Mouse (Mus musculus): Measurements from ENCODE around the gene Ndufv3. TPM values are rescaled to one million over a fixed set of nuclear protein-coding genes. Genes with fewer than 3 reads are reported as not detected.

The Ndufv3 gene
- total and polyA plus RNA-seq, 2 experiments, result 152 to 269 TPM

GRCm38 (mm10) chr17:31499725-31500124 lies 20.2 kb upstream of the Ndufv3 start:
- H3K4me1 ChIP-seq (ENCODE audit: control insufficient read depth, insufficient read depth, low read length), result no peaks in the 10 kb centered on the region
- TF ChIP-seq CTCF (IDR thresholded peaks at IDR 0.05; ENCODE audit: low read depth, low read length) (no peak), POLR2A (IDR thresholded peaks at IDR 0.05; ENCODE audit: extremely low read depth, insufficient read depth, low read length) (no peak)
- DNase-seq (ENCODE audit: extremely low read depth, low read depth, low spot score), result no peak
- H3K79me2 ChIP-seq (ENCODE audit: control insufficient read depth, insufficient read depth, low read length), result no peaks in the 10 kb centered on the region
- H3K27ac ChIP-seq (replicated peaks; ENCODE audit: insufficient read depth, low read depth, low read length), result no peak overlapping the region
- H3K27me3 ChIP-seq (ENCODE audit: control insufficient read depth, insufficient read depth, low read length), result no peaks in the 10 kb centered on the region
- no peak overlapping the region for H3K9ac ChIP-seq (ENCODE audit: low read depth, low read length)
- 96% methylated on average over 12 of the region's 12 CpGs for WGBS
- H3K4me3 ChIP-seq (ENCODE audit: insufficient read depth, low read depth, low read length), result no peak overlapping the region
- H3K36me3 ChIP-seq (ENCODE audit: control insufficient read depth, insufficient read depth, low read length), result peaks cover 4% of the 10 kb centered on the region

DNA sequence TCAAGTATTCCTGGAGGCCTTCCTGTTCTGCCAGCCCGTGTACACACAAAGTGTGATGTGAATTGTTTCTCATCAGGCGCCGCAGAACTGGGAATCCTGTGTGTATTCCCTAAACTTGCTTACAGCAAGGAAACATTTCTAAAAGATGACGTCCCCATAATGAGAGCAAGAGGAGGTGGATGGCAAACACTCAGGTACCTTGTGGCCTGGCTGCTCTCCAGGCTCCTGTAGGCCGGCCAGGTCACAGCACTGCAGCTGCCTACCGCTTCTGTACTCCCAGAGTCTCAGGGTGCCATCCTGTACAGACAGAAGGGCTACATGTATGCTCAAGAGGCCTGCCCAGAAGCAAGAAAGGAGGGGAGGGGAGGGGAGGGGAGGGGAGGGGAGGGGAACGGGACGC lies 19.5 kb upstream of the Ndufv3 start:
- Histone ChIP-seq H3K36me3 (ENCODE audit: control insufficient read depth, insufficient read depth, low read length) (peaks cover 4% of the 10 kb centered on the region), H3K9ac (ENCODE audit: low read depth, low read length) (no peak overlapping the region), H3K27me3 (ENCODE audit: control insufficient read depth, insufficient read depth, low read length) (no peaks in the 10 kb centered on the region), H3K4me3 (ENCODE audit: insufficient read depth, low read depth, low read length) (no peak overlapping the region), H3K27ac (replicated peaks; ENCODE audit: insufficient read depth, low read depth, low read length) (no peak overlapping the region), H3K79me2 (ENCODE audit: control insufficient read depth, insufficient read depth, low read length) (no peaks in the 10 kb centered on the region), H3K4me1 (ENCODE audit: control insufficient read depth, insufficient read depth, low read length) (no peaks in the 10 kb centered on the region)
- no peak for DNase-seq (ENCODE audit: extremely low read depth, low read depth, low spot score)
- TF ChIP-seq POLR2A (IDR thresholded peaks at IDR 0.05; ENCODE audit: extremely low read depth, insufficient read depth, low read length), result no peak
- no peak for TF ChIP-seq CTCF (IDR thresholded peaks at IDR 0.05; ENCODE audit: low read depth, low read length)
- WGBS, result 75% methylated on average over 8 of the region's 8 CpGs

- WGBS, result 87% methylated on average over 3 of the region's 3 CpGs
- Histone ChIP-seq H3K9ac (ENCODE audit: low read depth, low read length) (no peak overlapping the region), H3K27me3 (ENCODE audit: control insufficient read depth, insufficient read depth, low read length) (no peaks in the 10 kb centered on the region), H3K79me2 (ENCODE audit: control insufficient read depth, insufficient read depth, low read length) (no peaks in the 10 kb centered on the region), H3K4me1 (ENCODE audit: control insufficient read depth, insufficient read depth, low read length) (no peaks in the 10 kb centered on the region), H3K4me3 (ENCODE audit: insufficient read depth, low read depth, low read length) (no peak overlapping the region), H3K27ac (replicated peaks; ENCODE audit: insufficient read depth, low read depth, low read length) (no peak overlapping the region), H3K36me3 (ENCODE audit: control insufficient read depth, insufficient read depth, low read length) (peaks cover 4% of the 10 kb centered on the region)
- TF ChIP-seq CTCF (IDR thresholded peaks at IDR 0.05; ENCODE audit: low read depth, low read length), result no peak
- TF ChIP-seq POLR2A (IDR thresholded peaks at IDR 0.05; ENCODE audit: extremely low read depth, insufficient read depth, low read length), result no peak
- DNase-seq (ENCODE audit: extremely low read depth, low read depth, low spot score), result no peak
These were observed 19.0 kb upstream of the Ndufv3 start for GRCm38 (mm10) chr17:31500908-31501307.

DNA sequence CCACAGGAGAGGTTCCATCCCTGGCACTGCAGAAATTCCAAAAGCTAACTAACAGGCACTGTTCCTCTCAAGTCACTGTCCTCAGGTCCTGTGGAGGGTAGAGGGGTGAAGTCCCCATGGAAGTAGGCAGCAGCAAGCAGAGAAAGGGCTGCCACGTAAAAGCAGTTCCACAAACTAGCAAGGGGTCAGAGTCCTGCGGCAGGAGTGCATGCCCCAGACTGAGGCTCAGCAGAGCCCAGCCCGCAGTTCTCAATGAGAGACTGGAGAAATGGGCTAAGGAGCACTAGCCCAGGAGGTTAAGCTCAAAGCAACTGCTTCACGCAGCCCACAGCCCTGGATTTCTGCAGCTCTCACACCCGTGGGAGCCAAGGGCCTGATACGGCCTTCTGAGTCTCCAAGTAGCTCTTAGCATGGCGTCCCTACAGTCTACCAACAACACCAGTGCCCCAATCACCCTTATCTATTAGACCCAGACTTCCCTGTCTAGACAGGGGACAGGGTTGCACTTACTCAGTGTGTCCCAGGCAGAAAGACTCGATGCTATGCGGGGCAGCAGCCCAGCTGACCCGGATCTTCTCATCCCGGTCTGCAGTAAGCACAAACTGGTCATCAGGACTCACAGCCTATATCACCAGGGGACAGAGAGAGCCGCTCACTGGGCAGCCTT lies 17.5 kb upstream of the Ndufv3 start:
- peaks cover 2% of the 10 kb centered on the region for H3K36me3 ChIP-seq (ENCODE audit: control insufficient read depth, insufficient read depth, low read length)
- no peak overlapping the region for H3K9ac ChIP-seq (ENCODE audit: low read depth, low read length)

GRCm38 (mm10) chr17:31503337-31503736 lies 16.6 kb upstream of the Ndufv3 start:
- 96% methylated on average over 12 of the region's 12 CpGs for WGBS
- H3K36me3 ChIP-seq (ENCODE audit: control insufficient read depth, insufficient read depth, low read length), result peaks cover 2% of the 10 kb centered on the region

More for the DNA sequence above, 17.5 kb upstream of the Ndufv3 start:
- WGBS, result 87% methylated on average over 12 of the region's 12 CpGs
- no peak for DNase-seq (ENCODE audit: extremely low read depth, low read depth, low spot score)
- TF ChIP-seq CTCF (IDR thresholded peaks at IDR 0.05; ENCODE audit: low read depth, low read length) (no peak), POLR2A (IDR thresholded peaks at IDR 0.05; ENCODE audit: extremely low read depth, insufficient read depth, low read length) (no peak)
- H3K79me2 ChIP-seq (ENCODE audit: control insufficient read depth, insufficient read depth, low read length), result no peaks in the 10 kb centered on the region
- H3K4me1 ChIP-seq (ENCODE audit: control insufficient read depth, insufficient read depth, low read length), result peaks cover 4% of the 10 kb centered on the region
- H3K27ac ChIP-seq (replicated peaks; ENCODE audit: insufficient read depth, low read depth, low read length), result no peak overlapping the region
- no peaks in the 10 kb centered on the region for H3K27me3 ChIP-seq (ENCODE audit: control insufficient read depth, insufficient read depth, low read length)
- no peak overlapping the region for H3K4me3 ChIP-seq (ENCODE audit: insufficient read depth, low read depth, low read length)

DNA sequence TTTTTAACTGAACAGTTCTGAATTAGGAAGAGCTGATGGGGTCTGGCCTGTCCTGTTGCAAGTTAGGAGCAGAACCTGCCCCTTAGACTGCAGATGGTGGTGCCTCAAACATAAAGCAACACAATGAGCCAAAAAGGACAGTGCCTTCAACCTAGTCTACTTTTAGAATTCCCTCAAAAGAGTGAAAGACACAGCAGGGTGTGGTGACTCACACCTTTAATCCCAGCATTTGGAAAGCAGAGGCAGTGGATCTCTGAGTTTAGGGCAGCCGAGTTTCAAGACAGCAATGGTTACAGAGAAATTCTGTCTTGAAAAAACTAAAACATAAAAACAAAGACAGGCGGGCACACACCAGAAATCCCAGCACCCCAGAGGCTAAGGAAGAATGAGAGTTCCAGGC lies 16.0 kb upstream of the Ndufv3 start:
- peaks cover 2% of the 10 kb centered on the region; the same call in 1 of the 2 replicates for H3K36me3 ChIP-seq (ENCODE audit: control insufficient read depth, insufficient read depth, low read length)
- H3K27me3 ChIP-seq (ENCODE audit: control insufficient read depth, insufficient read depth, low read length), result no peaks in the 10 kb centered on the region

More at GRCm38 (mm10) chr17:31503337-31503736, 16.6 kb upstream of the Ndufv3 start:
- Histone ChIP-seq H3K27ac (replicated peaks; ENCODE audit: insufficient read depth, low read depth, low read length) (no peak overlapping the region), H3K4me1 (ENCODE audit: control insufficient read depth, insufficient read depth, low read length) (peaks cover 4% of the 10 kb centered on the region), H3K79me2 (ENCODE audit: control insufficient read depth, insufficient read depth, low read length) (no peaks in the 10 kb centered on the region), H3K27me3 (ENCODE audit: control insufficient read depth, insufficient read depth, low read length) (no peaks in the 10 kb centered on the region), H3K9ac (ENCODE audit: low read depth, low read length) (no peak overlapping the region), H3K4me3 (ENCODE audit: insufficient read depth, low read depth, low read length) (no peak overlapping the region)
- DNase-seq (ENCODE audit: extremely low read depth, low read depth, low spot score), result no peak
- no peak for TF ChIP-seq POLR2A (IDR thresholded peaks at IDR 0.05; ENCODE audit: extremely low read depth, insufficient read depth, low read length)

More for the DNA sequence above, 16.0 kb upstream of the Ndufv3 start:
- no peak overlapping the region for H3K9ac ChIP-seq (ENCODE audit: low read depth, low read length)
- no peaks in the 10 kb centered on the region for H3K79me2 ChIP-seq (ENCODE audit: control insufficient read depth, insufficient read depth, low read length)
- WGBS, result 93% methylated on average over 2 of the region's 2 CpGs
- no peak for TF ChIP-seq CTCF (IDR thresholded peaks at IDR 0.05; ENCODE audit: low read depth, low read length)
- no peak for TF ChIP-seq POLR2A (IDR thresholded peaks at IDR 0.05; ENCODE audit: extremely low read depth, insufficient read depth, low read length)
- H3K4me3 ChIP-seq (ENCODE audit: insufficient read depth, low read depth, low read length), result no peak overlapping the region
- no peak for DNase-seq (ENCODE audit: extremely low read depth, low read depth, low spot score)
- no peak overlapping the region for H3K27ac ChIP-seq (replicated peaks; ENCODE audit: insufficient read depth, low read depth, low read length)
- H3K4me1 ChIP-seq (ENCODE audit: control insufficient read depth, insufficient read depth, low read length), result peaks cover 4% of the 10 kb centered on the region
